Mouse (Mus musculus) C2C12 (cell line): ENCODE measurements at regions not wholly inside any gene's neighbourhood (a gene's known extent, or its start where the extent isn't known, plus 50 kb on each side); places are given as distances from the start of the nearest gene placed in this dataset.

ENCODE experiments used
- CTCF ChIP-seq: IDR thresholded peaks from one replicate; pipeline ENCODE4 v1.5.1; 2011; ENCODE audit not compliant: control insufficient read depth, insufficient read depth, insufficient read length
- FOSL1 ChIP-seq: IDR thresholded peaks from one replicate; pipeline ENCODE4 v1.8.0; 2011; ENCODE audit warnings: mild to moderate bottlenecking, low read length; ENCODE audit not compliant: poor library complexity, insufficient read depth, severe bottlenecking
- MAX ChIP-seq: IDR thresholded peaks from one replicate; pipeline ENCODE4 v1.6.1; 2011; ENCODE audit warnings: mild to moderate bottlenecking, control low read depth
- MYOD1 ChIP-seq: IDR thresholded peaks from one replicate; pipeline ENCODE4 v1.6.1; 2011; ENCODE audit warnings: low read depth; ENCODE audit not compliant: control insufficient read depth, insufficient read length
- MYOG ChIP-seq: IDR thresholded peaks from one replicate; pipeline ENCODE4 v1.6.1; 2011; ENCODE audit not compliant: control insufficient read depth, insufficient read length; ENCODE audit errors: extremely low read depth
- USF1 ChIP-seq: IDR thresholded peaks from one replicate; pipeline ENCODE4 v1.6.1; 2011; ENCODE audit warnings: low read depth, mild to moderate bottlenecking, control low read depth, moderate library complexity

- TF ChIP-seq MYOD1 (no peak), FOSL1 (no peak), CTCF (no peak), MAX (no peak), USF1 (no peak), MYOG (no peak)
Observed at GRCm38 (mm10) chr3:143384357-143384756, 502.6 kb upstream of the Pkn2 start.
